Mouse (Mus musculus) kidney, embryonic 15.5 days (tissue): ENCODE measurements around the gene Glt28d2. TPM values are rescaled to one million over a fixed set of nuclear protein-coding genes. Genes with fewer than 3 reads are reported as not detected.

Experiments
- ATAC-seq: fragments of 200-750 bp; cut with Nextera tagmentation; replicated peaks from 2 replicates; pipeline ENCODE4 v1.8.0; 2017; ENCODE audit warnings: moderate TSS enrichment; ENCODE audit not compliant: low FRiP score
- H3K27ac ChIP-seq: fragments of 300-500 bp; sonication (generic); 2 replicates; pipeline ENCODE4 v1.5.1; 2015; ENCODE audit warnings: mild to moderate bottlenecking, inconsistent platforms
- H3K27me3 ChIP-seq: fragments of 300-500 bp; sonication (generic); 2 replicates; pipeline ENCODE4 v1.6.1; 2015; ENCODE audit warnings: inconsistent platforms
- H3K36me3 ChIP-seq: fragments of 300-500 bp; sonication (generic); 2 replicates; pipeline ENCODE4 v1.6.1; 2015; ENCODE audit warnings: inconsistent platforms
- H3K4me1 ChIP-seq: fragments of 300-500 bp; sonication (generic); 2 replicates; pipeline ENCODE4 v1.6.1; 2015; ENCODE audit warnings: inconsistent platforms
- H3K4me2 ChIP-seq: fragments of 300-500 bp; sonication (generic); 2 replicates; pipeline ENCODE4 v1.6.1; 2015; ENCODE audit warnings: moderate library complexity, mild to moderate bottlenecking, inconsistent platforms
- H3K4me3 ChIP-seq: fragments of 300-500 bp; sonication (generic); replicated peaks from 2 replicates; pipeline ENCODE4 v1.5.1; 2015; ENCODE audit warnings: mild to moderate bottlenecking, inconsistent platforms
- H3K9ac ChIP-seq: fragments of 300-500 bp; sonication (generic); 2 replicates; pipeline ENCODE4 v1.6.1; 2015; ENCODE audit warnings: mild to moderate bottlenecking, inconsistent platforms
- H3K9me3 ChIP-seq: fragments of 300-500 bp; sonication (generic); replicated peaks from 2 replicates; pipeline ENCODE4 v1.6.1; 2016; ENCODE audit warnings: inconsistent platforms
- WGBS: fragments of 180-500 bp; shearing (Covaris S2); methylation state at CpG from one replicate; pipeline ENCODE4 v1.1.7; 2015; ENCODE audit warnings: mixed read lengths; 5-methylcytosine and 5-hydroxymethylcytosine counted together
- polyA plus RNA-seq: library from polyadenylated mRNA; unstranded; fragments of >200 nt; fragmentation: Nextera tagmentation; extraction: Ambion mirVana; gene quantifications from 2 replicates; pipeline ENCODE4 v1.2.1, GENCODE M21; 2015

Glt28d2 gene
- polyA plus RNA-seq, 1 experiment from 2014 or later, result 2.2 TPM

DNA sequence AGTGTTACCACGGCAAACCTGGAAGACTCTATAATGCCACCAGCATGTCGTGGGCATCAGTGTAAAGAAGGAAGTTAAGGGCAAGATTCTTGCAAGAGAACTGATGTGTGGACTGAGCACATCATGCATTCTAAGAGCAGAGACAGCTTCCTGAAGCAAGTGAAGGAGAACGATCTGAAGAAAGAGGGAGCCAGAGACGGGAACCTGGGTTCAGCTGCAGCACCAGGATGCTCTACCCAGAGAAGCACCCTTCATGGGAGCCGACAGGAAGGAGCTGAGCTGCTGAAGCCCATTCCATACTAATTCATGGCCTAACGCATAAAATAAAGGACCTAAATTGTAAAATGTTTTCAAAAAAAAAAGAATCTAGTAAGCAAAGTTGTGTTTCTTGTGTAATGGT is 27.5 kb upstream of the Glt28d2 start:
- H3K27ac ChIP-seq, result no peak overlapping the region
- ATAC-seq, result no peak
- H3K27me3 ChIP-seq, result no peaks in the 10 kb centered on the region
- no peaks in the 10 kb centered on the region for H3K9me3 ChIP-seq
- WGBS, result 91% methylated on average over 6 of the region's 6 CpGs
- H3K4me2 ChIP-seq, result no peak overlapping the region
- H3K36me3 ChIP-seq, result no peaks in the 10 kb centered on the region
- H3K4me1 ChIP-seq, result no peaks in the 10 kb centered on the region
- H3K4me3 ChIP-seq, result no peak overlapping the region
- H3K9ac ChIP-seq, result no peak overlapping the region

DNA sequence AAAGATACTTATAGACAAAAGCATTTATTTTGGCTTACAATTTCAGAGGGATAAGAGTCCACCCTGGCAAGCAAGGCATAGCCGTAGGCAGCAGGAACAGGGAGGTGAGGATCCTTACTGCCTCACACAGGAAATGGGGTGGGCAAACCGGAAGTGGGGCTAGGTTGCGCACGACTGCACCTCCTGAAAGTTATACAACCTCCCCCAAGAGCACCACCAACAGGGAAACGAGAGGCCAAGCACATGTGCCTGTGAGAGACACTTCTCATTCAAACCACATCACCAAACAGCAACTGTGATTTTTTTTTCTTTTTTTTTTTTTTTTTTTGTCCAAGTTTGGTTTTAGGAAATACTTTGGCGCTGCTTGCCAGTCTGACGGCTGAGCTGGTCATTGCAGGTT is 19.8 kb upstream of the Glt28d2 start:
- Histone ChIP-seq H3K9ac (no peak overlapping the region), H3K4me3 (no peak overlapping the region), H3K27me3 (no peaks in the 10 kb centered on the region), H3K27ac (no peak overlapping the region), H3K4me1 (no peaks in the 10 kb centered on the region), H3K9me3 (no peaks in the 10 kb centered on the region), H3K36me3 (no peaks in the 10 kb centered on the region), H3K4me2 (no peak overlapping the region)
- no peak for ATAC-seq
- WGBS, result 78% methylated on average over 7 of the region's 7 CpGs

- no peaks in the 10 kb centered on the region for H3K4me1 ChIP-seq
- H3K4me2 ChIP-seq, result no peak overlapping the region
- ATAC-seq, result no peak
- no peaks in the 10 kb centered on the region for H3K36me3 ChIP-seq
- H3K27ac ChIP-seq, result no peak overlapping the region
- H3K9ac ChIP-seq, result no peak overlapping the region
- H3K4me3 ChIP-seq, result no peak overlapping the region
- no peaks in the 10 kb centered on the region for H3K9me3 ChIP-seq
- H3K27me3 ChIP-seq, result no peaks in the 10 kb centered on the region
These were observed 17.1 kb upstream of the Glt28d2 start for GRCm38 (mm10) chr3:85904371-85904770.

DNA sequence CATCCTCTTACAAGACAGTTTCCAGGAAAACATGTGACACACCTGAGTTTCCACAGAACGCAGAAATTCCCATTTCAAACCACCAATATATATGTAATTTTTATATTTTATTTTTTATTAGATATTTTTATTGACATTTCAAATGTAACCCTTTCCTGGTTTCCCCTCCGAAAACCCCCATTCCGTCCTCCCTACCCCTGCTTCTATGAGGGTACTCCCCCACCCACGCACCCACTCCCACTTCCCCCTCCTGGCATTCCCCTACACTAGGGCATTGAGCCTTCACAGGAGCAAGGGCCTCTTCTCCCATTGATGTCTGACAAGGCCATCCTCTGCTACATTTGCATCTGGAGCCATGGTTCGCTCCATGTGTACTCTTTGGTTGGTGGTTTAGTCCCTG is 7.7 kb upstream of the Glt28d2 start:
- no peak overlapping the region for H3K4me3 ChIP-seq
- no peaks in the 10 kb centered on the region for H3K36me3 ChIP-seq
- WGBS, result 90% methylated on average over 5 of the region's 5 CpGs
- H3K4me2 ChIP-seq, result no peak overlapping the region
- no peak overlapping the region for H3K27ac ChIP-seq
- no peaks in the 10 kb centered on the region for H3K27me3 ChIP-seq
- H3K9ac ChIP-seq, result no peak overlapping the region
- no peaks in the 10 kb centered on the region for H3K4me1 ChIP-seq
- no peaks in the 10 kb centered on the region for H3K9me3 ChIP-seq
- ATAC-seq, result no peak

DNA sequence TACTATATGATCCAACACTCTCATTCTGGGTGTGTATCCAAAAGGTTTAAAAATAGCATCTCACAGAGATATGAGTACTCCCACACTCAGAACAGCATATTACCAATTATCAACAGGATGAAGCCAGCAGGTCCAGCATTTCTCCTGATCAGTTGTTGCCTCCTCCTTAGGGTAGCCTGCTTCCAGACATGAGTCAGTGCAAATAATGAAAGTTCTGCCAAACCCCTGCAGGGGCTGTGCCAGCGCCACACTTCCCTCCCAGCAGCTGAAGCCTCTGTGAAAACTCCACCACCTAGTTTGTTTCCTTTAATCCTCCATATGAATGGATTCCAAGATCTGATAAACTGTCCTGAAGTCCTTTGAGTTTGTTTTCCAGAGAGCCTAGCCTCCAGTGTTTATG is 4.3 kb upstream of the Glt28d2 start:
- no peaks in the 10 kb centered on the region for H3K27me3 ChIP-seq
- no peak overlapping the region for H3K9ac ChIP-seq
- peaks cover 16% of the 10 kb centered on the region for H3K4me1 ChIP-seq
- ATAC-seq, result no peak
- H3K4me3 ChIP-seq, result no peak overlapping the region
- H3K27ac ChIP-seq, result no peak overlapping the region
- no peaks in the 10 kb centered on the region for H3K36me3 ChIP-seq
- H3K9me3 ChIP-seq, result no peaks in the 10 kb centered on the region
- 83% methylated on average over 1 of the region's 1 CpGs for WGBS
- H3K4me2 ChIP-seq, result no peak overlapping the region

GRCm38 (mm10) chr3:85888221-85888671 is 930 bp upstream of the Glt28d2 start:
- Histone ChIP-seq H3K36me3 (no peaks in the 10 kb centered on the region), H3K9ac (0 out of 2 replicates have a peak overlapping the region, but pooled peaks have one; percentile 59), H3K4me2 (peak overlapping the region; percentile 90), H3K4me3 (peak overlapping the region; percentile 64), H3K4me1 (peaks cover 31% of the 10 kb centered on the region), H3K9me3 (no peaks in the 10 kb centered on the region), H3K27ac (peak overlapping the region; percentile 85), H3K27me3 (no peaks in the 10 kb centered on the region)
- 10% methylated on average over 11 of the region's 11 CpGs for WGBS
- ATAC-seq, result peak; percentile 13; the same call in 1 of the 2 replicates

DNA sequence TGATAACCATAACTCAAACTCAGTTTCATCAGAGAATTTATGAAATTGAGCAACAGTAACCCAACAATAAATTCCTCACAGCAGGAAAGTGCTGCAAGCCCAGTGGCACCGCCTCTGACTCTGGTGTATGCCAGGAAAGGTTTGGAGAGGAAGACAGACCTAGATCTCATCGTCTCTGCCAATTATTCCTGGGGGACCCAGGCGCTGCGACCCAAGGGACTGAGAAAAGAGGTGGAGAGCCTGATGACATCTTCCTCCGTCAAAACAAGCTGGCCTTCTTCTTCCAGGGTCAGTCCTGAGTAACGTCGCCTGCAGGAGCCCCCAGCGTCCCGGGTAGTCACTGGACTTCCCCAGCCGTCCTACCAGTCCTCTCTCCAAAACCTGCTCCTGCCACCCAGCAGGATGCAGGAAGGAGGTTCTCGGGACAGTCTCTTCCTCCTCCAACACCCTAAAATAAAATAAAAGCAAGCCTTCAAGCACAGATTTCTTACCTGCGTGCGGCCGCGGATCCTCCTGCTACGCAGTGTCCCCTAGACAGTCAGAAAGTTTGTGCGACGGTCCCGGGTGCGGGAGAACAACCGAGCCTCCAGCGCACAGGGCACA is 579 bp downstream of the Glt28d2 start:
- Histone ChIP-seq H3K4me1 (peaks cover 31% of the 10 kb centered on the region), H3K36me3 (no peaks in the 10 kb centered on the region), H3K4me3 (peak overlapping the region; percentile 64), H3K4me2 (peak overlapping the region; percentile 90), H3K9me3 (no peaks in the 10 kb centered on the region), H3K9ac (peak overlapping the region; percentile 59), H3K27ac (peak overlapping the region; percentile 85), H3K27me3 (no peaks in the 10 kb centered on the region)
- 2% methylated on average over 22 of the region's 22 CpGs for WGBS
- ATAC-seq, result peak; percentile 19; the same call in 1 of the 2 replicates

GRCm38 (mm10) chr3:85885906-85886305 is 1.4 kb downstream of the Glt28d2 start:
- Histone ChIP-seq H3K36me3 (no peaks in the 10 kb centered on the region), H3K4me2 (peak overlapping the region; percentile 90), H3K4me3 (peak overlapping the region; percentile 64), H3K9me3 (no peaks in the 10 kb centered on the region), H3K27ac (no peak overlapping the region), H3K4me1 (peaks cover 31% of the 10 kb centered on the region), H3K9ac (no peak overlapping the region), H3K27me3 (no peaks in the 10 kb centered on the region)
- WGBS, result 40% methylated on average over 1 of the region's 1 CpGs
- no peak for ATAC-seq

GRCm38 (mm10) chr3:85880687-85881086 is 6.6 kb downstream of the Glt28d2 start:
- H3K4me2 ChIP-seq, result no peak overlapping the region
- H3K4me3 ChIP-seq, result no peak overlapping the region
- no peak overlapping the region for H3K27ac ChIP-seq
- no peaks in the 10 kb centered on the region for H3K36me3 ChIP-seq
- H3K9ac ChIP-seq, result no peak overlapping the region
- H3K27me3 ChIP-seq, result no peaks in the 10 kb centered on the region
- H3K9me3 ChIP-seq, result no peaks in the 10 kb centered on the region
- H3K4me1 ChIP-seq, result peaks cover 6% of the 10 kb centered on the region; the same call in 1 of the 2 replicates
- WGBS, result 91% methylated on average over 2 of the region's 2 CpGs
- 0 out of 2 replicates have a peak, but pooled peaks have one; percentile 49 for ATAC-seq

- WGBS, result 91% methylated on average over 8 of the region's 8 CpGs
- Histone ChIP-seq H3K36me3 (no peaks in the 10 kb centered on the region), H3K9ac (no peak overlapping the region), H3K27me3 (no peaks in the 10 kb centered on the region), H3K27ac (no peak overlapping the region), H3K9me3 (no peaks in the 10 kb centered on the region), H3K4me1 (0 out of 2 replicates have a peak, but pooled peaks cover 1% of the 10 kb centered on the region), H3K4me3 (no peak overlapping the region), H3K4me2 (no peak overlapping the region)
- no peak for ATAC-seq
These were observed 7.2 kb downstream of the Glt28d2 start for GRCm38 (mm10) chr3:85880068-85880467.

DNA sequence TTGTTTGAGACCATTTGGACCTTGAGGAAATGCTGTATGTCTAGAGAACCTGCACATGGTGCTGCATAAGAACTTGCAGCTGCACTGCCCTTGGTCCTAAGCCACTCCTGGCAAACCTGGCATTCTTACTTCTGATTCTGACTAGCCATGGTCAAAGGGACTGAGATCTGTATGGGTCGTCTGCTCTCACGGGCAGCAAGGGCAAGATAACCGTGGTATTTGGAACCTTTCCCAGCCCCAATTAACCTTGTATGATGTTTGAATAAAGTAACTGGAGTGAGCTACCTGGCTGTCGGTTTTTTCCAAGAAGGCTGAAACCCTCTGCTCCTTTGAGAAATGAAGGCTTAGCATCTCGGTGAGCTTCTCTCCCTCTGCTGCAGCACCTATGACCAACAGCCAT is 8.4 kb downstream of the Glt28d2 start:
- H3K27me3 ChIP-seq, result no peaks in the 10 kb centered on the region
- H3K4me2 ChIP-seq, result no peak overlapping the region
- H3K4me1 ChIP-seq, result no peaks in the 10 kb centered on the region
- H3K4me3 ChIP-seq, result no peak overlapping the region
- ATAC-seq, result no peak
- H3K27ac ChIP-seq, result no peak overlapping the region
- no peaks in the 10 kb centered on the region for H3K36me3 ChIP-seq
- WGBS, result 81% methylated on average over 5 of the region's 5 CpGs
- H3K9me3 ChIP-seq, result no peaks in the 10 kb centered on the region
- H3K9ac ChIP-seq, result no peak overlapping the region

- no peaks in the 10 kb centered on the region for H3K9me3 ChIP-seq
- H3K27ac ChIP-seq, result no peak overlapping the region
- H3K4me2 ChIP-seq, result no peak overlapping the region
- peaks cover 4% of the 10 kb centered on the region; the same call in 1 of the 2 replicates for H3K4me1 ChIP-seq
- ATAC-seq, result no peak
- H3K27me3 ChIP-seq, result no peaks in the 10 kb centered on the region
- H3K4me3 ChIP-seq, result no peak overlapping the region
- H3K36me3 ChIP-seq, result no peaks in the 10 kb centered on the region
- 14% methylated on average over 3 of the region's 3 CpGs for WGBS
- H3K9ac ChIP-seq, result no peak overlapping the region
These were observed 23.3 kb downstream of the Glt28d2 start for GRCm38 (mm10) chr3:85863996-85864395.

GRCm38 (mm10) chr3:85862886-85863285 is 24.4 kb downstream of the Glt28d2 start:
- no peak overlapping the region for H3K4me3 ChIP-seq
- no peak for ATAC-seq
- H3K4me1 ChIP-seq, result peaks cover 4% of the 10 kb centered on the region; the same call in 1 of the 2 replicates
- no peaks in the 10 kb centered on the region for H3K36me3 ChIP-seq
- no peak overlapping the region for H3K27ac ChIP-seq
- no peak overlapping the region for H3K4me2 ChIP-seq
- H3K9ac ChIP-seq, result no peak overlapping the region
- H3K9me3 ChIP-seq, result no peaks in the 10 kb centered on the region
- WGBS, result 90% methylated on average over 2 of the region's 2 CpGs
- no peaks in the 10 kb centered on the region for H3K27me3 ChIP-seq
